Mouse (Mus musculus) CH12.LX (cell line): ENCODE measurements around the gene Hnrnpd. TPM values are rescaled to one million over a fixed set of nuclear protein-coding genes. Genes with fewer than 3 reads are reported as not detected.

ENCODE experiments used
- DNase-seq: peaks from one replicate; pipeline ENCODE4 v3.0.0-alpha.2; 2013; ENCODE audit errors: extremely low read depth
- H3K27ac ChIP-seq: 2 replicates; pipeline ENCODE4 v1.5.1; 2012; ENCODE audit warnings: low read depth, mild to moderate bottlenecking, control low read depth, moderate library complexity; ENCODE audit not compliant: insufficient read depth
- H3K27me3 ChIP-seq: replicated peaks from 2 replicates; pipeline ENCODE3; 2012; ENCODE audit warnings: inconsistent platforms
- H3K36me3 ChIP-seq, 2 experiments: replicated peaks in 1 of 2; 2 replicates each; pipeline versions ENCODE3 to v1.6.1; 2012; ENCODE audit warnings: inconsistent platforms in 1 of 2, low read length in 1 of 2, mild to moderate bottlenecking in 1 of 2, mixed read lengths in 1 of 2, moderate library complexity in 1 of 2; ENCODE audit not compliant: control insufficient read depth in 1 of 2, insufficient read depth in 1 of 2
- H3K4me1 ChIP-seq, 2 experiments: 2 replicates each; pipeline ENCODE4 v1.6.1; 2012; ENCODE audit warnings: inconsistent platforms in 1 of 2, moderate library complexity in 1 of 2; ENCODE audit not compliant: insufficient read depth in 2 of 2, control insufficient read depth in 1 of 2
- H3K4me2 ChIP-seq: 2 replicates; pipeline ENCODE4 v1.6.1; 2012; ENCODE audit warnings: low read depth, mild to moderate bottlenecking, control low read depth; ENCODE audit not compliant: poor library complexity, insufficient read depth, severe bottlenecking
- H3K4me3 ChIP-seq, 3 experiments: fragments of 150-350 bp in 1 of 3; sonication (generic) in 1 of 3; replicated peaks in 1 of 3; 2 replicates each; pipeline versions ENCODE3 to v1.5.1; 2011 to 2012; ENCODE audit warnings: low read depth in 2 of 3, low read length in 2 of 3, mild to moderate bottlenecking in 2 of 3, moderate library complexity in 2 of 3, control low read depth in 1 of 3, improper control_type of control experiment in 1 of 3, inconsistent platforms in 1 of 3, mixed read lengths in 1 of 3; ENCODE audit not compliant: poor library complexity in 1 of 3
- H3K79me2 ChIP-seq: replicated peaks from 2 replicates; pipeline ENCODE4 v1.6.1; 2012; ENCODE audit warnings: mild to moderate bottlenecking, moderate library complexity; ENCODE audit not compliant: control insufficient read depth, poor library complexity, insufficient read depth, severe bottlenecking; ENCODE audit errors: extremely low read depth
- H3K9ac ChIP-seq: 2 replicates; pipeline ENCODE4 v1.6.1; 2012; ENCODE audit warnings: low read depth, mild to moderate bottlenecking, control low read depth, moderate library complexity; ENCODE audit not compliant: insufficient read depth
- H3K9me3 ChIP-seq: replicated peaks from 2 replicates; pipeline ENCODE3; 2012; ENCODE audit warnings: low read length, inconsistent platforms, mixed read lengths
- CHD2 ChIP-seq: IDR thresholded peaks from 2 replicates; pipeline ENCODE4 v1.6.1; 2011; ENCODE audit warnings: low read length, improper control_type of control experiment
- CTCF ChIP-seq, 2 experiments: IDR thresholded peaks in 1 of 2; conservative IDR thresholded peaks in 1 of 2; 2 replicates each; pipeline ENCODE4 v1.5.1; 2011 to 2012; ENCODE audit warnings: low read depth in 2 of 2, low read length in 2 of 2, improper control_type of control experiment in 1 of 2, inconsistent platforms in 1 of 2, mild to moderate bottlenecking in 1 of 2, moderate library complexity in 1 of 2
- ELF1 ChIP-seq: IDR thresholded peaks from 2 replicates; pipeline ENCODE4 v1.6.1; 2014; ENCODE audit warnings: low read depth, mild to moderate bottlenecking, inconsistent platforms, low read length, improper control_type of control experiment
- EP300 ChIP-seq: IDR thresholded peaks from 2 replicates; pipeline ENCODE4 v1.6.1; 2011; ENCODE audit warnings: low read length, improper control_type of control experiment
- HCFC1 ChIP-seq: IDR thresholded peaks from 2 replicates; pipeline ENCODE4 v1.6.1; 2012; ENCODE audit warnings: low read depth, mild to moderate bottlenecking, inconsistent platforms, low read length, improper control_type of control experiment
- IRF4 ChIP-seq: IDR thresholded peaks from 2 replicates; pipeline ENCODE4 v1.6.1; 2014; ENCODE audit warnings: low read depth, mild to moderate bottlenecking, inconsistent platforms, low read length, improper control_type of control experiment
- JUND ChIP-seq: conservative IDR thresholded peaks from 2 replicates; pipeline ENCODE4 v1.6.1; 2011; ENCODE audit warnings: low read depth, low read length, improper control_type of control experiment
- MAZ ChIP-seq: IDR thresholded peaks from 2 replicates; pipeline ENCODE4 v1.6.1; 2012; ENCODE audit warnings: low read depth, mild to moderate bottlenecking, inconsistent platforms, low read length, improper control_type of control experiment, moderate library complexity
- MEF2A ChIP-seq: IDR thresholded peaks from 2 replicates; pipeline ENCODE4 v1.6.1; 2014; ENCODE audit warnings: low read depth, mild to moderate bottlenecking, inconsistent platforms, low read length, improper control_type of control experiment, borderline replicate concordance
- MYC ChIP-seq: IDR thresholded peaks from 2 replicates; pipeline ENCODE4 v1.6.1; 2011; ENCODE audit warnings: low read depth, mild to moderate bottlenecking, improper control_type of control experiment, low read length
- NELFE ChIP-seq: IDR thresholded peaks from 2 replicates; pipeline ENCODE4 v1.6.1; 2011; ENCODE audit warnings: low read depth, low read length, improper control_type of control experiment
- NRF1 ChIP-seq: IDR thresholded peaks from 2 replicates; pipeline ENCODE4 v1.6.1; 2014; ENCODE audit warnings: low read depth, mild to moderate bottlenecking, inconsistent platforms, low read length, improper control_type of control experiment, moderate library complexity
- PAX5 ChIP-seq: IDR thresholded peaks from 2 replicates; pipeline ENCODE4 v1.6.1; 2012; ENCODE audit warnings: low read length, inconsistent platforms, mixed read lengths
- POLR2A ChIP-seq: IDR thresholded peaks from 2 replicates; pipeline ENCODE4 v1.6.1; 2011; ENCODE audit warnings: low read depth, mild to moderate bottlenecking, improper control_type of control experiment, low read length
- POLR2AphosphoS2 ChIP-seq: IDR thresholded peaks from 2 replicates; pipeline ENCODE4 v1.6.1; 2011; ENCODE audit warnings: low read depth, low read length, improper control_type of control experiment
- RAD21 ChIP-seq: IDR thresholded peaks from 2 replicates; pipeline ENCODE4 v1.6.1; 2011; ENCODE audit warnings: low read depth, mild to moderate bottlenecking, low read length, improper control_type of control experiment, moderate library complexity
- RCOR1 ChIP-seq: conservative IDR thresholded peaks from 2 replicates; pipeline ENCODE4 v1.6.1; 2012; ENCODE audit warnings: low read depth, mild to moderate bottlenecking, inconsistent platforms, low read length, improper control_type of control experiment
- SIN3A ChIP-seq: IDR thresholded peaks from 2 replicates; pipeline ENCODE4 v1.6.1; 2012; ENCODE audit warnings: low read length, improper control_type of control experiment, inconsistent platforms
- SMC3 ChIP-seq: IDR thresholded peaks from 2 replicates; pipeline ENCODE4 v1.6.1; 2011; ENCODE audit warnings: low read depth, low read length, improper control_type of control experiment
- UBTF ChIP-seq: IDR thresholded peaks from 2 replicates; pipeline ENCODE4 v1.6.1; 2012; ENCODE audit warnings: low read depth, mild to moderate bottlenecking, inconsistent platforms, low read length, improper control_type of control experiment, moderate library complexity
- USF2 ChIP-seq: conservative IDR thresholded peaks from 2 replicates; pipeline ENCODE4 v1.6.1; 2011; ENCODE audit warnings: low read depth, low read length, improper control_type of control experiment
- ZMIZ1 ChIP-seq: IDR thresholded peaks from 2 replicates; pipeline ENCODE4 v1.6.1; 2012; ENCODE audit warnings: low read depth, mild to moderate bottlenecking, inconsistent platforms, low read length, improper control_type of control experiment
- ZNF384 ChIP-seq: IDR thresholded peaks from 2 replicates; pipeline ENCODE4 v1.6.1; 2012; ENCODE audit warnings: low read depth, low read length, improper control_type of control experiment, inconsistent platforms
- dilution Hi-C: fragments of 300-500 bp; cut with MboI; formaldehyde crosslinking; loops from 2 replicates; pipeline ENCODE4 v1.14.3; 2020; ENCODE audit warnings: low sequenced_read_pairs; ENCODE audit not compliant: extremely low pct_unique_long_range_greater_than_20kb, extremely low pct_ligation_motif_present
- in situ Hi-C: fragments of 300-500 bp; cut with MboI; formaldehyde crosslinking; loops from 3 replicates; pipeline ENCODE4 v1.14.3; 2019; ENCODE audit warnings: low sequenced_read_pairs, low pct_ligation_motif_present, low pct_unique_long_range_greater_than_20kb, mixed read lengths
- polyA plus RNA-seq: library from polyadenylated mRNA; unstranded; fragments of >175 nt; gene quantifications from 2 replicates; pipeline ENCODE4 v1.2.1, GENCODE M21; 2012; ENCODE audit warnings: low read depth; ENCODE audit not compliant: insufficient read length
- total RNA-seq, 2 experiments: library from RNA; depleted of rRNA; stranded (reverse); fragments of 300-350 nt in 1 of 2; fragments of >200 nt in 1 of 2; gene quantifications; 2 replicates each; pipeline ENCODE4 v1.2.3; 2012 to 2014

Hnrnpd gene
- total and polyA plus RNA-seq, 3 experiments, result 19.0 to 319 (median 41.3) TPM

GRCm38 (mm10) chr5:100020089-100020488, 41.4 kb upstream of the Hnrnpd start:
- dilution Hi-C loops, result no loop called here

GRCm38 (mm10) chr5:100012599-100012998, 33.9 kb upstream of the Hnrnpd start:
- H3K27me3 ChIP-seq, result no peaks in the 10 kb centered on the region
- H3K36me3 ChIP-seq, result no peaks in the 10 kb centered on the region
- no peak overlapping the region for H3K9ac ChIP-seq
- no peak for TF ChIP-seq POLR2A
- no peak for TF ChIP-seq USF2
- TF ChIP-seq RCOR1, result no peak
- no peak for TF ChIP-seq ZMIZ1
- no peak for TF ChIP-seq ELF1
- TF ChIP-seq NRF1, result no peak
- TF ChIP-seq PAX5, result no peak
- TF ChIP-seq POLR2AphosphoS2, result no peak
- no peak for TF ChIP-seq RAD21
- TF ChIP-seq CTCF (conservative IDR thresholded peaks at IDR 0.05 in 1 of 2, IDR thresholded peaks at IDR 0.05 in 1 of 2; ENCODE audit: low read depth in 2 of 2, low read length in 2 of 2), result no peak
- no peak for TF ChIP-seq EP300
- no peak for TF ChIP-seq SIN3A
- TF ChIP-seq UBTF, result no peak
- no peak for TF ChIP-seq NELFE
- no peak for TF ChIP-seq ZNF384
- TF ChIP-seq CHD2, result no peak
- no peak for TF ChIP-seq MYC
- dilution Hi-C loops (no loop called here), in situ Hi-C loops (no loop called here)
- no peak for DNase-seq
- H3K9me3 ChIP-seq, result no peaks in the 10 kb centered on the region
- H3K4me2 ChIP-seq, result no peak overlapping the region
- H3K27ac ChIP-seq, result no peak overlapping the region
- no peak overlapping the region for H3K4me3 ChIP-seq
- H3K4me1 ChIP-seq, result no peaks in the 10 kb centered on the region
- no peaks in the 10 kb centered on the region for H3K79me2 ChIP-seq

More at GRCm38 (mm10) chr5:100020089-100020488, 41.4 kb upstream of the Hnrnpd start:
- no peak overlapping the region for H3K4me2 ChIP-seq
- no peaks in the 10 kb centered on the region for H3K4me1 ChIP-seq
- no peaks in the 10 kb centered on the region for H3K36me3 ChIP-seq
- no peak overlapping the region for H3K27ac ChIP-seq
- TF ChIP-seq ELF1, result no peak
- TF ChIP-seq JUND, result no peak
- TF ChIP-seq CHD2, result no peak
- TF ChIP-seq IRF4, result no peak
- no peak for TF ChIP-seq HCFC1
- TF ChIP-seq RAD21, result no peak
- no peak for TF ChIP-seq SMC3
- TF ChIP-seq MEF2A, result no peak
- no peak for TF ChIP-seq MAZ
- TF ChIP-seq EP300, result no peak
- TF ChIP-seq MYC, result no peak
- no peak for TF ChIP-seq SIN3A
- in situ Hi-C loops, result no loop called here
- DNase-seq, result no peak
- H3K79me2 ChIP-seq, result no peaks in the 10 kb centered on the region
- H3K9ac ChIP-seq, result no peak overlapping the region
- no peak overlapping the region for H3K4me3 ChIP-seq
- H3K9me3 ChIP-seq, result no peaks in the 10 kb centered on the region
- no peaks in the 10 kb centered on the region for H3K27me3 ChIP-seq
